Mouse (Mus musculus) effector memory CD4-positive, alpha-beta T cell, adult 7 months (primary cell): ENCODE measurements around the gene Ftsj3. TPM values are rescaled to one million over a fixed set of nuclear protein-coding genes. Genes with fewer than 3 reads are reported as not detected.

Experiments used
- polyA plus RNA-seq: library from polyadenylated mRNA; unstranded; fragments of 100-300 nt; shearing (Covaris generic); gene quantifications from one replicate; pipeline ENCODE4 v1.2.1, GENCODE M21; 2017

Gene Ftsj3
- polyA plus RNA-seq: 79.2 TPM

GRCm38 (mm10) chr11:106255685-106256451, at the start of gene Ftsj3, which contains the start of gene Psmc5:
TSS of gene Ftsj3 (minus strand) at chr11:106256079.
TSS of gene Psmc5 (plus strand) at chr11:106256154.

DNA sequence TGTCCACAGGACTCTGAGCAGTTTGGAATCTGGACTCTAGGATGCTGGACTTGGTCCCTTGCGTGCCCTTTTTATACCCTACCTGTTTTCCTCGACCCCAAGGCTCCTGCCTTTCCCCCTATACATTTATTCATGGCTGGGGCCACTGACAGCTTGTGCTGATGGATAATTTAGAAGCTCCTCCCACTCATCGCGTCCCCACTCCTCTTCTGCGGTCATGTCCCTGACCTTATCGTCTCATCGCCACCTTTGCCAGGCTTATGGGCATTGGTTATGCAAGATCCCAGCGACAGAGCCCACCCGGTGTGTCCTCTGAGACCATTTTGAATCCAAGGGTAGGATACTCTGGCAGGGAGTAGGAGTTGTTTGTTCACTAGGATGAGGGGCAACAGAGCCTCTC, 45.9 kb upstream of the Ftsj3 start, which contains the start of gene Gh:
Gene Gh, minus strand, starts transcription at position 101 of the 400 bp plus-strand sequence.

GRCm38 (mm10) chr11:106276454-106276853, 20.6 kb upstream of the Ftsj3 start, which contains the start of gene Tcam1:
TSS of gene Tcam1 (plus strand) at chr11:106276672.

GRCm38 (mm10) chr11:106272644-106273310, 16.9 kb upstream of the Ftsj3 start, which contains the start of gene Smarcd2:
TSS of gene Smarcd2 (minus strand) at chr11:106272972.

GRCm38 (mm10) chr11:106216730-106217490, 39.0 kb downstream of the Ftsj3 start, which contains the start of gene Ddx42:
TSS of gene Ddx42 (plus strand) at chr11:106216926.

GRCm38 (mm10) chr11:106215927-106216729, 39.8 kb downstream of the Ftsj3 start, which contains the start of gene Ccdc47:
TSS of gene Ccdc47 (minus strand) at chr11:106216344.

GRCm38 (mm10) chr11:106202123-106202465, 53.8 kb downstream of the Ftsj3 start, which contains the start of gene Strada:
TSS of gene Strada (minus strand) at chr11:106202168.

Other genes with a start within 250 kb of the Ftsj3 start
- not detected for gene Kcnh6, start 248.0 kb downstream of the Ftsj3 start, polyA plus RNA-seq
- gene Dcaf7, start 219.2 kb downstream of the Ftsj3 start, polyA plus RNA-seq: 77.0 TPM
- gene Taco1, start 190.0 kb downstream of the Ftsj3 start, polyA plus RNA-seq: 4.9 TPM
- gene Map3k3, start 171.5 kb downstream of the Ftsj3 start, polyA plus RNA-seq: 98.7 TPM
- gene Gm10840, start 95.2 kb downstream of the Ftsj3 start, polyA plus RNA-seq: not detected
- 1,126 TPM for gene Limd2, start 95.2 kb downstream of the Ftsj3 start, polyA plus RNA-seq
- gene Strada, start 53.9 kb downstream of the Ftsj3 start, polyA plus RNA-seq: 29.8 TPM
- 51.3 TPM for gene Ccdc47, start 39.7 kb downstream of the Ftsj3 start, polyA plus RNA-seq
- gene Ddx42, start 39.2 kb downstream of the Ftsj3 start, polyA plus RNA-seq: 119 TPM
- gene Psmc5, start 75 bp upstream of the Ftsj3 start, polyA plus RNA-seq: 134 TPM
- 119 TPM for gene Smarcd2, start 16.9 kb upstream of the Ftsj3 start, polyA plus RNA-seq
- gene Tcam1, start 20.6 kb upstream of the Ftsj3 start, polyA plus RNA-seq: 0.35 TPM
- gene Gh, start 45.8 kb upstream of the Ftsj3 start, polyA plus RNA-seq: not detected
- gene Cd79b, start 58.7 kb upstream of the Ftsj3 start, polyA plus RNA-seq: 0.44 TPM
- gene Scn4a, start 97.2 kb upstream of the Ftsj3 start, polyA plus RNA-seq: 0.06 TPM
- gene Prr29, start 109.4 kb upstream of the Ftsj3 start, polyA plus RNA-seq: not detected
- 88.7 TPM for gene Icam2, start 132.0 kb upstream of the Ftsj3 start, polyA plus RNA-seq
- 115 TPM for gene Ern1, start 231.8 kb upstream of the Ftsj3 start, polyA plus RNA-seq